Mouse (Mus musculus) lung, adult 2 months (tissue): Measurements from ENCODE around the gene Dnal4. TPM values are rescaled to one million over a fixed set of nuclear protein-coding genes. Genes with fewer than 3 reads are reported as not detected.

Source experiments
- DNase-seq: peaks from one replicate; pipeline ENCODE4 v3.0.0; 2022
- H3K4me1 ChIP-seq: fragments of 200-500 bp; 2 replicates; pipeline ENCODE4 v1.6.1; 2011; ENCODE audit warnings: low read length; ENCODE audit not compliant: control insufficient read depth, insufficient read depth
- H3K4me3 ChIP-seq: fragments of 200-500 bp; replicated peaks from 2 replicates; pipeline ENCODE3; 2011; ENCODE audit warnings: low read depth, mild to moderate bottlenecking, control low read depth, low read length; ENCODE audit errors: extremely low read depth
- CTCF ChIP-seq: fragments of 200-500 bp; IDR thresholded peaks from 2 replicates; pipeline ENCODE4 v1.5.1; 2011; ENCODE audit warnings: mild to moderate bottlenecking, low read length, control low read depth; ENCODE audit not compliant: insufficient read depth
- POLR2A ChIP-seq: fragments of 200-500 bp; IDR thresholded peaks from 2 replicates; pipeline ENCODE4 v1.6.1; 2011; ENCODE audit warnings: low read depth, mild to moderate bottlenecking, control low read depth, low read length, borderline replicate concordance; ENCODE audit errors: extremely low read depth
- WGBS: fragments of 180-500 bp; shearing (Covaris S2); methylation state at CpG from one replicate; pipeline ENCODE4 v1.1.7; 2018; 5-methylcytosine and 5-hydroxymethylcytosine counted together
- polyA plus RNA-seq: library from polyadenylated mRNA; depleted of rRNA; stranded (reverse); fragments of >200 nt; gene quantifications from 2 replicates; pipeline ENCODE4 v1.2.3, GENCODE M21; 2012

Dnal4 gene
- polyA plus RNA-seq, 1 experiment = 51.2 TPM

DNA sequence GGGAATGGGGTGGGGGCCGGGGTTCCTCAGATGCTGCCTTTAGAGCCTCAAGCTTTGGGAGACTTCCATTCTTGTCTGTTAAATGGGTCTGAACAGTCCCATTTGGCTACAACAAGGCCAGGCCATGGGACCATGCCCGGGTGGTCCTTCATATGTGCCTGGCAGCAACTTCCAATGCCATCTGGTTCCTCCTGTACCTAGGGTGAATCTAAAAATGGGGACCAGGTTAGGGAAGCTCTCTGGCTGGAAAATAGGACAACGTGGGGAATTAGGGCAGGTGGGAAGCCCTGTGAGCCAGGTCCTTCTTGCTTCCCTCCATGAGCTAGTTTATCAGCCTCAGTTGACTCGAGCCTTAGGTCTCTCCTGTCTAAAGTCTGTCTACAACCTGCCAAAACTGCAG is 33.3 kb upstream of the Dnal4 start:
- WGBS = 67% methylated on average over 4 of the region's 4 CpGs
- DNase-seq = no peak
- H3K4me3 ChIP-seq = no peak overlapping the region
- TF ChIP-seq POLR2A = no peak
- TF ChIP-seq CTCF = no peak
- H3K4me1 ChIP-seq = no peaks in the 10 kb centered on the region

DNA sequence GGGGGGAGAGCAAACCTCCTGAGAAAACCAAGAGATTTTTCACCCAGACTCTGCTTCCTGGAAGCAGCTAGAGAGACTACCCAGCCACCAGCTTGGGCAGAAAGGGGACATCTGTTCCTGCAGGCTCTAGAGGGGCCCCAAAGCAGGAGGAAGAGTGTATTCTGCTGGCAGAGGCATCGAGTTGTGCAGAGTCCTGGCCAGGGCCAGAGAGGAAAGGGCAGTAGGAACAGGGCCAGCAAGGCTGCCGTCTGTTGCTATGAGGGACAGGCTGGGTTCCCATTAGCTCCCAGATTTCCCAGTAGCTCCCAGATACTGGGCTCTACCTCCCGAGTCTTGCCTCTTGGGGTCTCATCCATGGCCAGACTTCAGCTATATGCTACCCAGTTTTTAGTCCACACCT is 32.4 kb upstream of the Dnal4 start:
- DNase-seq = no peak
- TF ChIP-seq POLR2A (no peak), CTCF (no peak)
- WGBS = 45% methylated on average over 3 of the region's 3 CpGs
- Histone ChIP-seq H3K4me3 (no peak overlapping the region), H3K4me1 (no peaks in the 10 kb centered on the region)

DNA sequence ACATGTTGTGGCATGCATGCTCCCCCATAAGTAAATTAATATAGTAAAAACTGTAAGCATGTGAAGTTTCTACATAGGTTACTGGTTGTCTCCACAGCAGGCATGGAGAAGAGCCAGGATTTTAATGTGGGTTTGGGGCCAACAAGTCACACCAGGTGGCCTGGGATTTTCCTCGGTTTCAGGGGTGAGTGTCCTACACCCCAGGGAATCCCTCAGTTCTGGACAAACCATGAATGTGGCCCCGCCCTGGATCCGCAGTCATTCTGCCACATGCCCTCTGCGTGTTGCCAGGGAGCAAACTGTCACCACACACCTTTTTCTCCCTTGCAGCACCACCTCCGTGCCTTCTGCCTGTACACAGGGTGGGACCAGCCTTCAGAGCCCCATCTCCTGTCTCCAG is 31.0 kb upstream of the Dnal4 start:
- Histone ChIP-seq H3K4me1 (no peaks in the 10 kb centered on the region; the same call in 1 of the 2 replicates), H3K4me3 (no peak overlapping the region)
- WGBS = 51% methylated on average over 5 of the region's 5 CpGs
- no peak for DNase-seq
- TF ChIP-seq CTCF = no peak
- TF ChIP-seq POLR2A = no peak

DNA sequence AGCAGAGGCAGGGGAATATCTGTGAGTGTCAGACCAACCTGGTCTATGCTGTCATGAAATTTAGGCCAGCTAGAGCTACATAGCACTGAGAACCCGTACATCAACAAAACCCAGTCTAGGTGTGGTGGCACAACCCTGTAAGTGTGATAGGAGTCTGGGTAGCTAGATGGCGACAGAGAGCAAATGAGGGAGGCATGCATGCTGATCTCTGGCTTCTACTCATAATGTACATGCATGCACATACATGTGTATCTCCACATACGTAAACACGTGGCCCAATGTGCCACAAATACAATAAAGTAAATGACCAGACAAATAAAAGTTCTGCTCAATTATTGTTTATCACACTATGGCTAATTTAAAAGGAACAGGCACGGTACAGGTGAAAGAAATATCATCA is 30.5 kb upstream of the Dnal4 start:
- 24% methylated on average over 5 of the region's 5 CpGs for WGBS
- no peak overlapping the region for H3K4me3 ChIP-seq
- DNase-seq = no peak
- no peaks in the 10 kb centered on the region; the same call in 1 of the 2 replicates for H3K4me1 ChIP-seq
- TF ChIP-seq CTCF (peak; percentile 78), POLR2A (no peak)

DNA sequence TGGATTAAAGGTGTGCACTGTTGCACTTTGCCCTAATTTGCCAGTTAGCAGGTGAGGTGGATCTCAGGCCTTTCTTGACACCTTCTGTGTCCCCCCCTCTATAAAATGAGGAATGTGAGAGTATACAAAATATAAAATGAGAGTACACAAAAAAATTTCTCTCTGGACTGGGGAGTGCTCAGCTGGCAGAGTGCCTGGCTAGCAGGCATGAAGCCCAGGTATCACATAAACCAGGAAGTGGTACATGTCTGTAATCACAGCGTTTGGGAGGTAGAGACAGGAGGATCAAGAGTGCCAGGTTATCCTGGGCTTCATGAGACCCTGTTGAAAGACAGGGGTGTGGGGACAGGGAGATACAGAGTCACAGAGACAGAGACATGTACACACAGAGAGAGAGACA is 29.4 kb upstream of the Dnal4 start:
- 12% methylated on average over 1 of the region's 1 CpGs for WGBS
- no peak for DNase-seq
- Histone ChIP-seq H3K4me3 (no peak overlapping the region), H3K4me1 (no peaks in the 10 kb centered on the region; the same call in 1 of the 2 replicates)
- TF ChIP-seq CTCF (no peak), POLR2A (no peak)

DNA sequence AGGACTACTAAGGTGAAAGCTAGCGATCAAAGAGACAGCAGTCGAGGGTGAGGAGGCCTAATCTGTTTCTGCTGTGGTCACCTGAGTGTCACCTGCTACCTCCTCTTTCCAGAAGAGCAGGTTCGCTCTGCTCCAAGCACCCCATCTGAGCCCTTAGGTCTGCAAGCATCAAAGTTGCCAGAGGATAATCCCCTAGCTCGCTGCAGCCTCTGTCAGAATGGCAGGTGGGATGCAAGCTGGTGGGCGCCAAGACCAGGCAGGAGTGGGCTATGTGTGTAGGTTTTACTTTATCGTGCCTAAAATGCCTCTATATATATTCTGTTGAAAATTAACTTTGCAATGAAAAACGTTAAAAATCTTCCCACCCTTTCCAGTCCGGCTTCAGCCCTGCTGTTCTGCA is 27.6 kb upstream of the Dnal4 start:
- TF ChIP-seq POLR2A (no peak), CTCF (no peak)
- Histone ChIP-seq H3K4me3 (no peak overlapping the region), H3K4me1 (no peaks in the 10 kb centered on the region; the same call in 1 of the 2 replicates)
- WGBS = 37% methylated on average over 8 of the region's 8 CpGs
- no peak for DNase-seq

DNA sequence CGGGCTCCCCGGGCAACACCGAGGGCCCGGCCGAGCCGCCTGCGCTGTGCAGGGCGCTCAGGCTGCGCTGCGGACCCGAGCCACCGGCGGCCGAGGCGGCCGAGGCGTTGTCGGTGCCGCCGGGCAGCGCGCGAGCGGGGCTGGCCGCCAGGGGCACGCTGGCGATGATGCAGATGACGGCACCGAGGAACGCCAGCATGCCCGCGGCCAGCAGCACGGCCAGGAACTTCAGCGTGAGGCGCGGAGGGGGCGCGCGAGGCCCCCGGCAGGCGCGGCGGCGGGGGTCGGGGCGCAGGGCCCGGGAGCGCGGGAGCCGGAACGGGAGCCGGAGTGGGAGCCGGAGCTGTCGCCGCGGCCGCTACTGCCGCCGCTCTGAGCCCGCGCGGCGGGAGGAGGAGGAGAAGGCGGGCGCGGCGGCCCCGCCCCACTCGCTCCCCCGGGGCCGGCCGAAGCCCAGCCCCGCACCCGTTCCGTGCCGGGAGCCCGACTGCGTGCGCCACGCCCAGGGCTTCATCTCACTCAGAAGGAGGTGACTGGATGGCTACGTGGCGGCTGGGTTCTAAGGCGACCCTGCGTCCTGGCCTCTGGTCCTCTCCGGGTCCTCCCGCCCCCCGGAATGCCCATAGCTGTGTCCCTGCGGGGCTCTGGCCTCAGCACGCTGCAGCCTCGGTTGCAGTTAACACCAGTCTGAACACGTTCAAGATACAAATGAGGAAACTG is 26.9 kb upstream of the Dnal4 start, which contains the start of gene Nptxr:
Nptxr (minus strand) TSS at position 415 of the 720 bp plus-strand sequence.
- DNase-seq = peak; percentile 57
- WGBS = 1% methylated on average over 83 of the region's 91 CpGs
- H3K4me1 ChIP-seq = no peaks in the 10 kb centered on the region; the same call in 1 of the 2 replicates
- H3K4me3 ChIP-seq = peak within 1 kb of the TSS; percentile 59
- TF ChIP-seq CTCF = no peak
- no peak for TF ChIP-seq POLR2A

DNA sequence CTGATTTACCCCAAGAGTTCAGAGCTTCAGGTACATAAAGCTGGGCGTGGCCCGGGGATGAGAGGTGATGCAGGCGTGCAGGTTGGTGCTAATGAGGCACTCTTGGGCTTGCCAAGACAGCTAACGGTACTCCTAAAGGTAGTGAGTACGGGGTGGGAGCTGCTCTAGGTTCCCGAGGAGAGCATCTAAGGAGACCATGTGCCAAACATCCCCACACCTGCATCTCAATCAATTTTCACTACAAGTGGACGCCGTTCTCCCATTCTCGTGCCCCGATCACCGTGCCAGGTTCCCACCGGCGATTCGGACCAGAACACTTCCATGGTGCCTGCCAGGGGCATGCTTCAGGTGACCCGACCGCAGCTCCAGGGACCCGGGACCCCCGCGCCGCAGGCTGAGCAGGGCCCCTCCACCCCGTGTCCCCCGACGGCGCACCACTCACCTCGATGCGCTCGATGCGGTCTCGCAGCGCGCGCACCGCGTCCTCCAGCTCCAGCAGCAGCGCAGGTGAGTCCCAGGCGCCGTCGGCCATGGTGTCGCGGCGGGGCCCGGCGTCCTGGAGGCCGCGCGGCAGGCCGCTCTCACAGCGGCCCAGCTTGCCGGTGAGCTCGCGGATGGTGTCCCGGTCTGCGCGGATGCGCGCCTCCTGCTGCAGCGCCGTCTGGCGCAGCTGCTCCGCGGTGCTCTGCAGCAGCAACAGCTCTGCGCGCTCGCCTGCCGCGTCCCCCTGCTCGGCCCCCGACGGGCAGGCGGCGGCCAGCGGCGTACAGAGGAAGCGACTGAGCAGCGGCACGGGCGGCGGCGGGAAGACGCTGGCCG is 26.1 kb upstream of the Dnal4 start:
- Histone ChIP-seq H3K4me1 (no peaks in the 10 kb centered on the region; the same call in 1 of the 2 replicates), H3K4me3 (peak overlapping the region; percentile 28)
- WGBS = 5% methylated on average over 77 of the region's 81 CpGs
- DNase-seq = no peak
- TF ChIP-seq POLR2A (no peak), CTCF (no peak)

DNA sequence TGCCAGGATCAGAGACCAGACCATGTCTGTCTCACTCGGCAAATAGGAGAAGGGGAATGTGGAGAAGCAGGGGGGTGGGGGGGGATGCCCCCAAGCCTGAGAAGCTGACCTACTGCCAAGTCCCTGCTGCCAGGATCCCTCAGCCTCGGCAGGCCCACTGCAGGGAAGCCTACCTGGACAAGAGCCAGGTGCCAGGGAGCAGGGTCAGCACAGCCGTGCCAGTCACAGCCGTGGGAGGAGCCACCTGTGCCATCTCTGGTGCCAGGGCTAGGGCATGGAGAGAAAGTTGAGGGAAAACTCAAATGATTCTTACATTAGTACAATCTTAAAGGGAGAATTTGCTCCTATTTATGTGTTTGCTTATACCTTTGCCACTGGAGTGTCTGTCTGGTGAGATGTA is 24.7 kb upstream of the Dnal4 start:
- Histone ChIP-seq H3K4me1 (no peaks in the 10 kb centered on the region; the same call in 1 of the 2 replicates), H3K4me3 (no peak overlapping the region)
- WGBS = 43% methylated on average over 4 of the region's 4 CpGs
- DNase-seq = no peak
- TF ChIP-seq CTCF (no peak), POLR2A (no peak)
